Mouse (Mus musculus) small intestine, adult 2 months (tissue): ENCODE data around the gene Hsd17b12. TPM values are rescaled to one million over a fixed set of nuclear protein-coding genes. Genes with fewer than 3 reads are reported as not detected.
A peak's percentile ranks its signal among the peaks of the same experiment; 100 is the strongest.

Experiments
- H3K27ac ChIP-seq: fragments of 200-500 bp; 2 replicates; pipeline ENCODE4 v1.5.1; 2012; ENCODE audit warnings: low read depth, low read length, control low read depth, inconsistent platforms; ENCODE audit not compliant: insufficient read depth
- H3K27me3 ChIP-seq: fragments of 200-500 bp; 2 replicates; pipeline ENCODE4 v1.6.1; 2012; ENCODE audit warnings: mild to moderate bottlenecking, moderate library complexity, low read length, inconsistent platforms; ENCODE audit not compliant: control insufficient read depth, insufficient read depth
- H3K36me3 ChIP-seq: fragments of 200-500 bp; 2 replicates; pipeline ENCODE4 v1.6.1; 2012; ENCODE audit warnings: mild to moderate bottlenecking, low read length, control low read depth, inconsistent platforms; ENCODE audit not compliant: control insufficient read depth, insufficient read depth
- H3K4me1 ChIP-seq: fragments of 200-500 bp; 2 replicates; pipeline ENCODE4 v1.6.1; 2012; ENCODE audit warnings: low read length, inconsistent platforms, mixed read lengths; ENCODE audit not compliant: control insufficient read depth, insufficient read depth, insufficient read length
- H3K4me3 ChIP-seq: fragments of 200-500 bp; 2 replicates; pipeline ENCODE4 v1.5.1; 2012; ENCODE audit warnings: low read depth, mild to moderate bottlenecking, control low read depth, inconsistent platforms, low read length, moderate library complexity
- CTCF ChIP-seq: fragments of 200-500 bp; IDR thresholded peaks from 2 replicates; pipeline ENCODE4 v1.5.1; 2012; ENCODE audit warnings: low read depth, mild to moderate bottlenecking, control low read depth, inconsistent platforms, low read length, moderate library complexity, mixed read lengths; ENCODE audit not compliant: insufficient replicate concordance, insufficient read length; ENCODE audit errors: extremely low read depth
- POLR2A ChIP-seq: fragments of 200-500 bp; IDR thresholded peaks from 2 replicates; pipeline ENCODE4 v1.6.1; 2012; ENCODE audit warnings: low read depth, mild to moderate bottlenecking, control low read depth, inconsistent platforms, low read length, moderate library complexity
- WGBS: fragments of 180-500 bp; shearing (Covaris S2); methylation state at CpG from one replicate; pipeline ENCODE4 v1.1.7; 2018; 5-methylcytosine and 5-hydroxymethylcytosine counted together
- polyA plus RNA-seq: library from polyadenylated mRNA; depleted of rRNA; stranded (reverse); fragments of >200 nt; gene quantifications from 2 replicates; pipeline ENCODE4 v1.2.3, GENCODE M21; 2012

Hsd17b12 gene
- polyA plus RNA-seq, 1 experiment, result 11.6 TPM

GRCm38 (mm10) chr2:94176381-94176780, 18.6 kb upstream of the Hsd17b12 start:
- 86% methylated on average over 3 of the region's 3 CpGs for WGBS
- TF ChIP-seq POLR2A, result no peak
- no peak for TF ChIP-seq CTCF
- no peak overlapping the region for H3K4me3 ChIP-seq
- H3K27ac ChIP-seq, result no peak overlapping the region
- no peaks in the 10 kb centered on the region for H3K27me3 ChIP-seq
- H3K4me1 ChIP-seq, result no peaks in the 10 kb centered on the region; the same call in 1 of the 2 replicates
- no peaks in the 10 kb centered on the region for H3K36me3 ChIP-seq

GRCm38 (mm10) chr2:94173549-94173948, 15.8 kb upstream of the Hsd17b12 start:
- Histone ChIP-seq H3K27me3 (no peaks in the 10 kb centered on the region), H3K36me3 (no peaks in the 10 kb centered on the region), H3K4me3 (no peak overlapping the region), H3K27ac (no peak overlapping the region), H3K4me1 (no peaks in the 10 kb centered on the region; the same call in 1 of the 2 replicates)
- TF ChIP-seq CTCF, result no peak
- TF ChIP-seq POLR2A, result no peak
- WGBS, result 86% methylated on average over 13 of the region's 13 CpGs

GRCm38 (mm10) chr2:94163207-94163606, 5.4 kb upstream of the Hsd17b12 start:
- H3K36me3 ChIP-seq, result no peaks in the 10 kb centered on the region
- 56% methylated on average over 2 of the region's 2 CpGs for WGBS
- H3K4me1 ChIP-seq, result 0 out of 2 replicates have a peak, but pooled peaks cover 2% of the 10 kb centered on the region
- no peak overlapping the region for H3K27ac ChIP-seq
- no peak overlapping the region for H3K4me3 ChIP-seq
- TF ChIP-seq POLR2A, result no peak
- no peak for TF ChIP-seq CTCF
- no peaks in the 10 kb centered on the region for H3K27me3 ChIP-seq

- Histone ChIP-seq H3K4me1 (0 out of 2 replicates have a peak, but pooled peaks cover 2% of the 10 kb centered on the region), H3K36me3 (no peaks in the 10 kb centered on the region), H3K27me3 (no peaks in the 10 kb centered on the region), H3K4me3 (no peak overlapping the region), H3K27ac (no peak overlapping the region)
- WGBS, result 48% methylated on average over 6 of the region's 6 CpGs
- TF ChIP-seq POLR2A (no peak), CTCF (no peak)
These were observed 4.4 kb upstream of the Hsd17b12 start for GRCm38 (mm10) chr2:94162141-94162540.

- H3K36me3 ChIP-seq, result no peaks in the 10 kb centered on the region
- no peak for TF ChIP-seq POLR2A
- no peak for TF ChIP-seq CTCF
- H3K27me3 ChIP-seq, result no peaks in the 10 kb centered on the region
- 14% methylated on average over 4 of the region's 4 CpGs for WGBS
- H3K27ac ChIP-seq, result peak overlapping the region; percentile 80
- no peak overlapping the region for H3K4me3 ChIP-seq
- peaks cover 16% of the 10 kb centered on the region; the same call in 1 of the 2 replicates for H3K4me1 ChIP-seq
These were observed 738 bp upstream of the Hsd17b12 start for GRCm38 (mm10) chr2:94158520-94158884.

- Histone ChIP-seq H3K27me3 (no peaks in the 10 kb centered on the region), H3K27ac (no peak overlapping the region), H3K36me3 (no peaks in the 10 kb centered on the region), H3K4me3 (peak overlapping the region; percentile 92), H3K4me1 (peaks cover 17% of the 10 kb centered on the region; the same call in 1 of the 2 replicates)
- TF ChIP-seq CTCF, result no peak
- TF ChIP-seq POLR2A, result no peak
- WGBS, result under 1% methylated on average over 10 of the region's 10 CpGs
These were observed 713 bp downstream of the Hsd17b12 start for GRCm38 (mm10) chr2:94157051-94157450.

- no peak for TF ChIP-seq POLR2A
- TF ChIP-seq CTCF, result no peak
- H3K36me3 ChIP-seq, result no peaks in the 10 kb centered on the region
- no peaks in the 10 kb centered on the region for H3K27me3 ChIP-seq
- H3K27ac ChIP-seq, result no peak overlapping the region
- no peak overlapping the region for H3K4me3 ChIP-seq
- WGBS, result 40% methylated on average over 2 of the region's 2 CpGs
- peaks cover 4% of the 10 kb centered on the region; the same call in 1 of the 2 replicates for H3K4me1 ChIP-seq
These were observed 12.6 kb downstream of the Hsd17b12 start for GRCm38 (mm10) chr2:94145146-94145542.
